Mouse (Mus musculus): ENCODE results near the gene Gnai3. TPM values are rescaled to one million over a fixed set of nuclear protein-coding genes. Genes with fewer than 3 reads are reported as not detected.

The Gnai3 gene
- polyA plus RNA-seq, 3 experiments from 2014 or later: 90.7 to 140 (median 97.6) TPM

- no peak for ATAC-seq
Measured at GRCm38 (mm10) chr3:108082251-108082875, 63.6 kb downstream of the Gnai3 start.

DNA sequence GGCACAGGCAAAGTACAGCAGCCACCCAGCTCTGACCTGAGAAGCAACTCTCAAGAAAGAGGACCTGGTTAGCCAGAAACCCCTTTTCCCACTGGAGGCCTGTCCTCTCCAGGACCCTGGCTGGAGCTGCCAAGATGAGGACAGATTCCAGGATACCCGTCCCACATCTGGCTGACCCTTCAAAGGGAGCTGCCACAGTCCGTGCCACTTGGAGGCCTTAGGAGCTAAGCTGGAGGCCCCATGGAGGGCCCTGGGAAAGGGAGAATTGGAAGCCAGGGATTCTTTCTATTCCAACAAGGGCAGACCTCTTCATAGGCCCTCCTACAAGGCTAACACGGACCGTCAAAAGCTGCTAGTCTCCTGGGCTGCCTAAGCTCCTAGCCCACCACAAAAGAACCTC is 64.3 kb downstream of the Gnai3 start:
- no peak for ATAC-seq

DNA sequence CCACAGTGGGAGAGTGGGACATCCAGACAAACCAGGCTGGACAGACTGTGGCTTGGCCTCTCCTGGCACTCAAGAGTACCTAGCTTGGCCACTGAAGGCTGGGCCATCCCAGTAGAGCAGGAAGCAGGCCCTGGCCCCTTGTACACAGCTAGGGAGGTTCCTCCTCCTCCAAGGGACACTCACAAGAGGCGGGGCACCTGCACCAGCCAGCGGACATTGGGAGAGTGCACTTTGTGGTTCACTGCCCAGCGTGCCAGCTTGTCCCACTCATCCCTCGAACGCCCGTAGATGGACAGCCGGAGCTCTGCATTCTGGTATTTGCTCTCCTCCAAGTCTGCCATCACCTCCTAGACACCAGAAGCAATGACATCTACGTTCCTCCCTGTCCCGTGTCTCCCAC is 69.1 kb downstream of the Gnai3 start:
- no peak for ATAC-seq

DNA sequence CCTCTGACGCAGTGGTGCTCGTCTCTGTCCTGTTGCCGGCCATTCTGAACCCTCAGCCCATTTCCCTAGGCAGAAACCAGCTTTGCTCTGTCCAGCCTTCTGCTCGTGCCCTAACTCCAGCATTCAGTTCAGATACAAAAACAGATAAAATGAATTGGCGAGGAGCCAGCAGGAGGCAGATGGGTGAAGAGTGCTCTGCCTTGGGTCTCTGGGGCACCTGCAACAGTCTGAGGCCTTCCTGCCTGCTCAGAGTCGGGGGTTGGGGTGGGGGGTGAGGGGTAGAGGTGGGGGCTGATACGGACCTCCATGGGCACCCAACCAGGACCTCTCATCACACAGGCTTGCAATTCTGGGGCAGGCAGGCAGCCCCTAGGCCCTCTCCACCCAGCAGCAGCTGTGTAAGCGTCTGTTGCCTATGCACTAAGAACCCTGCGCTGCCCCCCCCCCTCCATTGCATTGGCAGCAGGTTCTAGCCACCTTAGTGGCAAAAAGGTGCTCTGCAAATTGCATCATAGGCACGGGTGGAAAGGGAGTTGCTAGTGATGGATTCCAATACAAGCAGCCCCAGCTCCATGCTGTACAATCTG is 72.9 kb downstream of the Gnai3 start:
- ATAC-seq: no peak

- peak; percentile 78 for ATAC-seq
Measured at GRCm38 (mm10) chr3:108070295-108071293, 75.4 kb downstream of the Gnai3 start.

- ATAC-seq: no peak
Measured at GRCm38 (mm10) chr3:108069231-108069870, 76.6 kb downstream of the Gnai3 start.

DNA sequence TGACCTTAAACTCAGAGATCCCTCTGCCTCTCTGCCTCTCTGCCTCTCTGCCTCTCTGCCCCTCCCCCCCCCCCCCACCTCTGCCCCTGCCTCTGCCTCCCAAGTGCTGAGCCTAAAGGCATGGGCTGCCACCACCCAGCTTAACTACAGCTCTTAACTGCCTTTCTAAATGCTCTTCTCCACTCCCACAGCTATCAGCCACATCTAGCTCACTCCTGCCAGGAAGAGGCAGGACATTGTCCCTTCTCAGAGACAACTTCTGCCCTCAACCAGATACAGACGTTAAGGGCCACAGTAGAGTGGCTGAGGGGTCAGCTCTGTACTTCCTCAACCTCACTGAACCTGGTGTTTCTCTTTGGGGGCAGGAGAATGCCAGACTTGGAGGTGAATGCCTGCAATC is 77.1 kb downstream of the Gnai3 start:
- no peak for ATAC-seq

GRCm38 (mm10) chr3:108067370-108067934 is 78.5 kb downstream of the Gnai3 start:
- no peak for ATAC-seq

DNA sequence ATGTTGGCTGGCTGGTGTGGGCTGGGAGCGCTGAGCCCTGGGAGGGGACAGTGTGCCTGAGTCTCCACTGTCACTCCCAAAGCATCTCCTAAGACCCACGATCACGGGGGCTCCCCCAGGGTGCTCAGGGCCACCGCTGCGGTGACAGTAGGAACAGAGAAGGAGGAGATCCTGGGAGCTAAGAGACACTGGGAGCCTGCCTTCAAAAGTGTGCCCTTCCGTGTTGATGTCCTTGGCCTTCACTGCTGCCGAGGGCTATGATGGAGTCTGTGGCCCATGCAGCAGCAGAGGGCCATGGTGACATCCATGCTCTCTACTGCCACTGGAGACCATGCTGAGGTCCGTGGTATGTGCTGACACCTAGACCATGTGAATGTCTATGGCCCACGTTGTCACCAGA is 80.4 kb downstream of the Gnai3 start:
- no peak for ATAC-seq

DNA sequence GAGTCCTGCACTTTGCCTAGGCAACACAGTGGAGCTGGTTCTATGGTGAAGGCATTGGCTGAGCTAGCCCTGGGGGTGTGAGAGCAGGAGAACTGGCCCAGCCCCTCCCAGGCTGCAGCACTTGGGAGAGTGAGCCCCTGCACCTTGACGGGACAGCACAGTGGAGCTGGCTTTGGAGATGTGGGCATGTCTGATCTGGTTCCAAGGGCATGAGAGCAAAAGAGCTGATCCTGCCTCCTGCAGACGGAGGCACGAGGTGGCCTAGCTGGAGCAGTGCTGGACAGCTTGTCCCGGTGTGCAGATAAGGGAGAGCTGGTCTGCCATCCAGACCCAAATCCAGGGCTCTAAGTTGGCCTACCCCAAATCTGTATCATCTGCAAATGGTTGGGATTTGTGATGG is 81.3 kb downstream of the Gnai3 start:
- ATAC-seq: no peak

DNA sequence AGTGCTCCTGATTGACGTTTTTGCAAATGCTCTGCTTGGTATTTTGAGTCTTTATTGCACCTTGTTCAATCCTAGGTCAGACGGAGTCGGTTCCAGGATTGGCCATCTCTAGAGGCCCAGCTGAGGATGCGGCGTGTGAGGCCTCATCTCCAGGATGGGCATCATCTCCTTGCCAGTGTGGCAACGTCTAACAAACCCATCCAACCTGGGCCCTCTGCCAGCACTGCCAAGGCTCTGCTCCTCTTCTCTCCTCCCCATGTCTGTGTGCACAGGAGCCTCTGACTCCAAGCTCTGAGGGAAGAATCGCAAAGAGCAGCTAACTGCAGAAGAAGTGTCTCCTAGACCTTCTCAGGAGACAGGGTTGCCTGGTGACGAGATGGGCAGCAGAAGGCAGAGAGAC is 83.3 kb downstream of the Gnai3 start:
- ATAC-seq: no peak

- peak; percentile 75 for ATAC-seq
Measured at GRCm38 (mm10) chr3:108061420-108061819, 84.5 kb downstream of the Gnai3 start.

Other genes starting within 250 kb of the Gnai3 start
- gene Gstm7, start 214.3 kb downstream of the Gnai3 start, polyA plus RNA-seq (2017; shearing (Covaris generic)): 1 to 10 TPM in 1 of 3 experiments, not detected in 2; 1.5 TPM
- not detected for gene Gstm6, start 202.4 kb downstream of the Gnai3 start, polyA plus RNA-seq (2017; shearing (Covaris generic))
- gene Gstm3, start 176.9 kb downstream of the Gnai3 start, polyA plus RNA-seq (2017; shearing (Covaris generic)): not detected
- not detected for gene Gstm2, start 159.7 kb downstream of the Gnai3 start, polyA plus RNA-seq (2017; shearing (Covaris generic))
- 1 to 10 TPM; 1.1 to 2.7 (median 1.4) TPM for gene Gstm1, start 128.2 kb downstream of the Gnai3 start, polyA plus RNA-seq (2017; shearing (Covaris generic))
- gene Gstm4, start 101.3 kb downstream of the Gnai3 start, polyA plus RNA-seq (2017; shearing (Covaris generic)): 1 to 10 TPM; 3.1 to 5.5 (median 5.0) TPM
- gene Ampd2, start 59.5 kb downstream of the Gnai3 start, polyA plus RNA-seq (2017; shearing (Covaris generic)): 10 to 100 TPM; 15.6 to 26.4 (median 18.1) TPM
- not detected for gene Gnat2, start 53.4 kb downstream of the Gnai3 start, polyA plus RNA-seq (2017; shearing (Covaris generic))
- not detected for gene Gpr61, start 8.7 kb upstream of the Gnai3 start, polyA plus RNA-seq (2017; shearing (Covaris generic))
- gene Amigo1, start 40.2 kb upstream of the Gnai3 start, polyA plus RNA-seq (2017; shearing (Covaris generic)): under 1 TPM; 0.33 to 0.53 (median 0.51) TPM
- 1 to 10 TPM; 6.6 to 7.3 (median 7.1) TPM for gene Cyb561d1, start 55.1 kb upstream of the Gnai3 start, polyA plus RNA-seq (2017; shearing (Covaris generic))
- 1 to 10 TPM; 4.7 to 5.9 (median 5.6) TPM for gene Atxn7l2, start 64.8 kb upstream of the Gnai3 start, polyA plus RNA-seq (2017; shearing (Covaris generic))
- gene Sypl2, start 80.5 kb upstream of the Gnai3 start, polyA plus RNA-seq (2017; shearing (Covaris generic)): not detected
- gene Psma5, start 110.8 kb upstream of the Gnai3 start, polyA plus RNA-seq (2017; shearing (Covaris generic)): 100 to 1,000 TPM; 167 to 264 (median 193) TPM
- gene Sort1, start 137.9 kb upstream of the Gnai3 start, polyA plus RNA-seq (2017; shearing (Covaris generic)): not detected
- not detected for gene Mybphl, start 218.8 kb upstream of the Gnai3 start, polyA plus RNA-seq (2017; shearing (Covaris generic))
- gene Psrc1, start 237.7 kb upstream of the Gnai3 start, polyA plus RNA-seq (2017; shearing (Covaris generic)): 10 to 100 TPM in 1 of 3 experiments, 1 to 10 TPM in 2; 1.2 to 17.5 (median 4.1) TPM

Data from inflammation-experienced regulatory T-cells, adult 6 months (primary cell).